Mouse (Mus musculus) MEL (cell line): ENCODE measurements around the gene Slmap. TPM values are rescaled to one million over a fixed set of nuclear protein-coding genes. Genes with fewer than 3 reads are reported as not detected.

Experiments
- DNase-seq: peaks from one replicate; pipeline ENCODE4 v3.0.0; 2011; ENCODE audit warnings: low read depth, low spot score
- H3K27ac ChIP-seq: 2 replicates; pipeline ENCODE4 v1.5.1; 2012; ENCODE audit warnings: low read depth, mild to moderate bottlenecking, control low read depth, low read length, moderate library complexity; ENCODE audit not compliant: control insufficient read depth
- H3K27me3 ChIP-seq, 2 experiments: fragments of 150-350 bp in 1 of 2; sonication (generic) in 1 of 2; 2 replicates each; pipeline ENCODE4 v1.6.1; 2012; ENCODE audit warnings: low read length in 2 of 2, mild to moderate bottlenecking in 2 of 2, improper control_type of control experiment in 1 of 2, moderate library complexity in 1 of 2; ENCODE audit not compliant: insufficient read depth in 2 of 2, control insufficient read depth in 1 of 2
- H3K36me3 ChIP-seq, 2 experiments: 2 replicates each; pipeline ENCODE4 v1.6.1; 2012 to 2014; ENCODE audit warnings: low read length in 2 of 2, improper control_type of control experiment in 1 of 2, inconsistent platforms in 1 of 2, mild to moderate bottlenecking in 1 of 2; ENCODE audit not compliant: insufficient read depth in 2 of 2, control insufficient read depth in 1 of 2
- H3K4me1 ChIP-seq, 2 experiments: fragments of 150-350 bp in 1 of 2; sonication (generic) in 1 of 2; 2 replicates each; pipeline ENCODE4 v1.6.1; 2012; ENCODE audit warnings: low read length in 2 of 2, improper control_type of control experiment in 1 of 2, mild to moderate bottlenecking in 1 of 2; ENCODE audit not compliant: insufficient read depth in 2 of 2, control insufficient read depth in 1 of 2
- H3K4me3 ChIP-seq, 2 experiments: fragments of 150-350 bp in 1 of 2; sonication (generic) in 1 of 2; 2 replicates each; pipeline ENCODE4 v1.5.1; 2012; ENCODE audit warnings: low read depth in 2 of 2, low read length in 2 of 2, mild to moderate bottlenecking in 2 of 2, moderate library complexity in 2 of 2, control low read depth in 1 of 2, improper control_type of control experiment in 1 of 2; ENCODE audit not compliant: control insufficient read depth in 1 of 2, insufficient read depth in 1 of 2
- H3K79me2 ChIP-seq: 2 replicates; pipeline ENCODE4 v1.6.1; 2012; ENCODE audit warnings: mild to moderate bottlenecking, low read length, moderate library complexity; ENCODE audit not compliant: control insufficient read depth, poor library complexity, insufficient read depth
- H3K9ac ChIP-seq: 2 replicates; pipeline ENCODE4 v1.6.1; 2012; ENCODE audit warnings: low read depth, mild to moderate bottlenecking, control low read depth, low read length, moderate library complexity; ENCODE audit not compliant: control insufficient read depth, poor library complexity, severe bottlenecking
- H3K9me3 ChIP-seq: fragments of 150-350 bp; sonication (generic); replicated peaks from 2 replicates; pipeline ENCODE4 v1.6.1; 2012; ENCODE audit warnings: mild to moderate bottlenecking, low read length, improper control_type of control experiment, moderate library complexity; ENCODE audit not compliant: insufficient read depth
- BHLHE40 ChIP-seq: IDR thresholded peaks from 2 replicates; pipeline ENCODE4 v1.6.1; 2012; ENCODE audit warnings: low read depth, mild to moderate bottlenecking, inconsistent platforms, low read length, improper control_type of control experiment, borderline replicate concordance
- E2F4 ChIP-seq: IDR thresholded peaks from 2 replicates; pipeline ENCODE4 v1.6.1; 2011; ENCODE audit warnings: low read depth, low read length, improper control_type of control experiment, borderline replicate concordance
- EP300 ChIP-seq, 2 experiments: IDR thresholded peaks; 2 replicates each; pipeline ENCODE4 v1.6.1; 2011; ENCODE audit warnings: improper control_type of control experiment in 2 of 2, low read length in 2 of 2, low read depth in 1 of 2, mild to moderate bottlenecking in 1 of 2
- ETS1 ChIP-seq: IDR thresholded peaks from 2 replicates; pipeline ENCODE4 v1.6.1; 2012; ENCODE audit warnings: low read depth, mild to moderate bottlenecking, inconsistent platforms, low read length, improper control_type of control experiment, moderate library complexity
- GATA1 ChIP-seq: IDR thresholded peaks from 2 replicates; pipeline ENCODE4 v1.6.1; 2011; ENCODE audit warnings: low read depth, low read length, improper control_type of control experiment
- HCFC1 ChIP-seq: IDR thresholded peaks from 2 replicates; pipeline ENCODE4 v1.6.1; 2012; ENCODE audit warnings: low read depth, mild to moderate bottlenecking, inconsistent platforms, low read length, improper control_type of control experiment, moderate library complexity
- KAT2A ChIP-seq: conservative IDR thresholded peaks from 2 replicates; pipeline ENCODE4 v1.6.1; 2012; ENCODE audit warnings: low read depth, low read length, improper control_type of control experiment, inconsistent platforms
- MAFK ChIP-seq: IDR thresholded peaks from 2 replicates; pipeline ENCODE4 v1.6.1; 2011; ENCODE audit warnings: low read depth, mild to moderate bottlenecking, low read length, improper control_type of control experiment, borderline replicate concordance
- MAX ChIP-seq: IDR thresholded peaks from 2 replicates; pipeline ENCODE4 v1.6.1; 2011; ENCODE audit warnings: low read length, improper control_type of control experiment
- MXI1 ChIP-seq: IDR thresholded peaks from 2 replicates; pipeline ENCODE4 v1.6.1; 2011; ENCODE audit warnings: mild to moderate bottlenecking, low read depth, low read length, improper control_type of control experiment
- MYB ChIP-seq: IDR thresholded peaks from 2 replicates; pipeline ENCODE4 v1.6.1; 2011; ENCODE audit warnings: mild to moderate bottlenecking, low read depth, low read length, improper control_type of control experiment
- MYC ChIP-seq: IDR thresholded peaks from 2 replicates; pipeline ENCODE4 v1.6.1; 2011; ENCODE audit warnings: low read depth, mild to moderate bottlenecking, low read length, improper control_type of control experiment, moderate library complexity
- POLR2AphosphoS2 ChIP-seq: IDR thresholded peaks from 2 replicates; pipeline ENCODE4 v1.6.1; 2011; ENCODE audit warnings: low read length, improper control_type of control experiment
- RCOR1 ChIP-seq: IDR thresholded peaks from 2 replicates; pipeline ENCODE4 v1.6.1; 2012; ENCODE audit warnings: low read depth, mild to moderate bottlenecking, inconsistent platforms, low read length, improper control_type of control experiment
- SIN3A ChIP-seq: IDR thresholded peaks from 2 replicates; pipeline ENCODE4 v1.6.1; 2012; ENCODE audit warnings: low read length, improper control_type of control experiment, inconsistent platforms
- SMC3 ChIP-seq: IDR thresholded peaks from 2 replicates; pipeline ENCODE4 v1.6.1; 2011; ENCODE audit warnings: low read depth, low read length, improper control_type of control experiment
- TAL1 ChIP-seq: IDR thresholded peaks from 2 replicates; pipeline ENCODE4 v1.6.1; 2012; ENCODE audit warnings: mild to moderate bottlenecking, inconsistent platforms, low read length, moderate library complexity, mixed read lengths
- TCF12 ChIP-seq: IDR thresholded peaks from 2 replicates; pipeline ENCODE4 v1.6.1; 2014; ENCODE audit warnings: low read depth, mild to moderate bottlenecking, inconsistent platforms, low read length, improper control_type of control experiment, moderate library complexity
- UBTF ChIP-seq: IDR thresholded peaks from 2 replicates; pipeline ENCODE4 v1.6.1; 2012; ENCODE audit warnings: low read depth, mild to moderate bottlenecking, inconsistent platforms, low read length, improper control_type of control experiment, moderate library complexity, borderline replicate concordance; ENCODE audit not compliant: insufficient read depth
- USF1 ChIP-seq: IDR thresholded peaks from 2 replicates; pipeline ENCODE4 v1.6.1; 2014; ENCODE audit warnings: low read depth, mild to moderate bottlenecking, inconsistent platforms, low read length, improper control_type of control experiment, moderate library complexity
- ZC3H11A ChIP-seq: IDR thresholded peaks from 2 replicates; pipeline ENCODE4 v1.6.1; 2012; ENCODE audit warnings: low read depth, mild to moderate bottlenecking, inconsistent platforms, low read length, improper control_type of control experiment
- ZNF384 ChIP-seq: IDR thresholded peaks from 2 replicates; pipeline ENCODE4 v1.6.1; 2012; ENCODE audit warnings: low read depth, mild to moderate bottlenecking, inconsistent platforms, low read length, improper control_type of control experiment
- polyA plus RNA-seq, 2 experiments: library from polyadenylated mRNA; stranded (reverse) in 1 of 2; unstranded in 1 of 2; fragments of >175 nt in 1 of 2; fragments of >200 nt in 1 of 2; gene quantifications; 2 replicates each; pipeline versions ENCODE4 v1.2.1 to v1.2.4; 2012; ENCODE audit warnings: low replicate concordance in 2 of 2, low read depth in 1 of 2; ENCODE audit not compliant: insufficient read length in 2 of 2, insufficient read depth in 1 of 2, missing spikeins in 1 of 2
- total RNA-seq: library from RNA; depleted of rRNA; stranded (reverse); fragments of 300-350 nt; gene quantifications from 2 replicates; pipeline ENCODE4 v1.2.3, GENCODE M21; 2012

Gene Slmap
- total and polyA plus RNA-seq, 3 experiments, result 21.4 to 41.9 TPM; not detected in 1

- peak overlapping the region; percentile 94 for H3K27ac ChIP-seq
- H3K9ac ChIP-seq, result peak overlapping the region; percentile 57
- peaks cover 11 to 12% of the 10 kb centered on the region in 2 experiments for H3K4me1 ChIP-seq
- TF ChIP-seq SIN3A (peak; percentile 73), MAX (peak; percentile 88), TAL1 (0 out of 2 replicates have a peak, but pooled peaks have one; percentile 15), E2F4 (no peak), SMC3 (no peak), KAT2A (no peak), ZNF384 (no peak), ZC3H11A (peak; percentile 14; the same call in 1 of the 2 replicates), EP300 (IDR thresholded peaks at IDR 0.05; ENCODE audit: low read depth in 1 of 2, low read length in 2 of 2) (peak; percentile 88 to 89), BHLHE40 (peak; percentile 51; the same call in 1 of the 2 replicates), HCFC1 (no peak), POLR2AphosphoS2 (no peak), MAFK (peak; percentile 53; the same call in 1 of the 2 replicates), RCOR1 (peak; percentile 60), GATA1 (peak; percentile 90), TCF12 (peak; percentile 89), UBTF (no peak), MYC (peak; percentile 92), MXI1 (peak; percentile 89), USF1 (peak; percentile 48; the same call in 1 of the 2 replicates), ETS1 (peak; percentile 66), MYB (0 out of 2 replicates have a peak, but pooled peaks have one; percentile 40)
- TF ChIP-seq, all 39 proteins: peak for 15
- DNase-seq, result peak; percentile 68
- peaks cover 0 to 15% of the 10 kb centered on the region in 2 experiments; a peak in 2 of 4 replicates for H3K36me3 ChIP-seq
- H3K27me3 ChIP-seq, result no peaks in the 10 kb centered on the region
- no peaks in the 10 kb centered on the region for H3K9me3 ChIP-seq
- no peaks in the 10 kb centered on the region for H3K79me2 ChIP-seq
- peak overlapping the region in 1 of 2 experiments; percentile 68; a peak in 2 of 4 replicates for H3K4me3 ChIP-seq
Observed at GRCm38 (mm10) chr14:26552853-26553252, 18.1 kb upstream of the Slmap start.

DNA sequence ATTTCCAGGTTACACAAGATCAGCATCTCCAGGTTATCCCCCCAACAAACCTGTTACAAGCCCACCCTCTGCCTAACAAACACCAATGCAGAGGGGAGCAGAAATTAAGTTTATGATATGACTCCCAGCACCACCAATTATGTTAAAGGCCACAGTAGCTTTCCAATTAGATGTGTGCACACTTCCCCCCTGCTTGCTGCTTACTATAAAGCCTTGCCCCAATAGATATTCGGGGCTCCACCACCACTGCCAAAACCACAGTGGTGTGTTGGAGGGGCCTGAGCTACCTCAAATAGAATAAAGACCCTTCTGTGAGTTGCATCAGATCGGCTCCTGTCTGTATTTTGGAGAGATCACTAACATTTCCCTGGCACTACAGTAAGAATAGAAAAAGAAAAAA lies 17.7 kb upstream of the Slmap start:
- Histone ChIP-seq H3K9me3 (no peaks in the 10 kb centered on the region), H3K27me3 (no peaks in the 10 kb centered on the region), H3K4me3 (peak overlapping the region; percentile 29 to 68), H3K4me1 (peaks cover 11 to 12% of the 10 kb centered on the region in 2 experiments), H3K79me2 (no peaks in the 10 kb centered on the region), H3K36me3 (peaks cover 0 to 15% of the 10 kb centered on the region in 2 experiments; a peak in 2 of 4 replicates), H3K9ac (peak overlapping the region; percentile 57), H3K27ac (peak overlapping the region; percentile 94)
- peak; percentile 63 for DNase-seq
- no peak for TF ChIP-seq ETS1
